Mouse (Mus musculus) hindbrain, embryonic 11.5 days (tissue): ENCODE data around the gene Gfod1. TPM values are rescaled to one million over a fixed set of nuclear protein-coding genes. Genes with fewer than 3 reads are reported as not detected.

Experiments used
- ATAC-seq: fragments of 200-750 bp; cut with Nextera tagmentation; 2 replicates; pipeline ENCODE4 v1.8.0; 2017; ENCODE audit warnings: mild to moderate bottlenecking, moderate TSS enrichment, moderate library complexity; ENCODE audit not compliant: low FRiP score
- DNase-seq: peaks from one replicate; pipeline ENCODE4 v3.0.0-alpha.2; 2015; ENCODE audit warnings: low spot score
- H3K27ac ChIP-seq: fragments of 300-500 bp; sonication (generic); 2 replicates; pipeline ENCODE4 v1.5.1; 2014; ENCODE audit warnings: mild to moderate bottlenecking, low read depth, low read length
- H3K27me3 ChIP-seq: fragments of 300-500 bp; sonication (generic); 2 replicates; pipeline ENCODE4 v1.6.1; 2014; ENCODE audit warnings: mild to moderate bottlenecking, low read length, moderate library complexity, mixed read lengths; ENCODE audit not compliant: control insufficient read depth, insufficient read depth
- H3K36me3 ChIP-seq: fragments of 300-500 bp; sonication (generic); 2 replicates; pipeline ENCODE4 v1.6.1; 2014; ENCODE audit warnings: mild to moderate bottlenecking, low read length, moderate library complexity, mixed read lengths; ENCODE audit not compliant: control insufficient read depth, insufficient read depth
- H3K4me1 ChIP-seq: fragments of 300-500 bp; sonication (generic); replicated peaks from 2 replicates; pipeline ENCODE4 v1.6.1; 2014; ENCODE audit warnings: low read length, mixed read lengths; ENCODE audit not compliant: control insufficient read depth, insufficient read depth
- H3K4me2 ChIP-seq: fragments of 300-500 bp; sonication (generic); replicated peaks from 2 replicates; pipeline ENCODE4 v1.6.1; 2014; ENCODE audit warnings: mild to moderate bottlenecking, low read depth, low read length
- H3K4me3 ChIP-seq: fragments of 300-500 bp; sonication (generic); 2 replicates; pipeline ENCODE4 v1.5.1; 2014; ENCODE audit warnings: low read depth, low read length
- H3K9ac ChIP-seq: fragments of 300-500 bp; sonication (generic); 2 replicates; pipeline ENCODE4 v1.6.1; 2014; ENCODE audit warnings: low read depth, low read length
- H3K9me3 ChIP-seq: fragments of 300-500 bp; sonication (generic); 2 replicates; pipeline ENCODE4 v1.6.1; 2016; ENCODE audit warnings: low read length; ENCODE audit not compliant: control insufficient read depth
- WGBS: fragments of 180-500 bp; shearing (Covaris S2); extraction: QIAGEN DNeasy Blood & Tissue Kit; methylation state at CpG from one replicate; pipeline ENCODE4 v1.1.7; 2014; 5-methylcytosine and 5-hydroxymethylcytosine counted together
- polyA plus RNA-seq: library from polyadenylated mRNA; unstranded; fragments of >200 nt; fragmentation: Nextera tagmentation; extraction: Ambion mirVana; gene quantifications from 2 replicates; pipeline ENCODE4 v1.2.1, GENCODE M21; 2014

The Gfod1 gene
- polyA plus RNA-seq, 1 experiment from 2014 or later: 0.77 TPM

DNA sequence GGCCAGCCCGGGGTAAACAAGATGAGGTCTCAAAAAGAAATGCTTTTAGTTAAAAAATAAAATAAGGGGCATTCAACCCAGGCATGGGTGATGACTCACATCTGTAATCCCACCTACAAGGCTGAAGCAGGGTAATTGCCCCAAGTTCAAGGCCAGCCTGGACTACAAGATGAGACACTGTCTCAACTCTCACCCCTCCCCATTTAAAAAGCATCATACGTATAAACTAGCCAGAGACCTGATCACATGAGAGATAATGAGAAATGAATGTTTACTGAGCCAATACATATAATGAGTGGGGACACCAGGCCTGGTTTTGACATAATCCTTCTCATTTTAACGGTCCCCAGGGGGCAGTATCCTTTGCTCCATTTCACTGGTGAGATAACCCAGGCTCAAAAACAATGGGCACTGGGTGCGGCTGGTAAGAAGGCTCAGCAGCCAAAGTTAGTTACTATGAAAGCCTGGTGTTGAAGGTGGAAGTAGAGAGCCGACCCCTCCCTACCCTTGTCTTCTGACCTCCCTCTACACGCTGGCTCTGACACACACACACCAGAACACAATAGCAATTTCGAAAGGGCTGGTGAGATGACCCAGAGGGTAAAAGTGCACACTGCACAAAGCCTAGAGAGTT, 8.9 kb downstream of the Gfod1 start:
- peaks cover 4% of the 10 kb centered on the region; the same call in 1 of the 2 replicates for H3K27me3 ChIP-seq
- no peaks in the 10 kb centered on the region for H3K9me3 ChIP-seq
- no peak overlapping the region for H3K4me3 ChIP-seq
- DNase-seq (no peak), ATAC-seq (no peak)
- no peak overlapping the region for H3K9ac ChIP-seq
- no peak overlapping the region for H3K4me2 ChIP-seq
- no peaks in the 10 kb centered on the region for H3K36me3 ChIP-seq
- H3K4me1 ChIP-seq: no peaks in the 10 kb centered on the region
- WGBS: 63% methylated on average over 7 of the region's 7 CpGs
- H3K27ac ChIP-seq: no peak overlapping the region

DNA sequence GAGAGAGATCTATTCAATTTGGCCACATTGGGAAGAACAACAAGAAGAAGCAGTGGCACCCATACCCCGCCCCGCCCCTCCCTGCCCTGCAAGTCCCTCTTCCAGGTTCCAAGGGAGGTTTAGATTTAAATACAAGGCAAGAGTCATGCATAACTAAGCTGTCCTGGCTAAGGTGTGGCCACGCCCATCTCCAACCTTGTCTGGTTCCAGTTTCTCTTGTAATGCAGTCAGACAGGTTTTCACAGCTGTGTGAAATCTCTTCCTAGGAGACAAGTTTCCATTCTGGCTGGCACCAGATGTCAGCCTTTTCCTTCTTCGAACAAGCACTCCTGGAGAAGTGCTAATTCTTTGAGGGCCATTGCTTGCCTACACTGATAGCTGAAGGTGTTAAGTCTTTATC, 11.1 kb downstream of the Gfod1 start:
- Histone ChIP-seq H3K27me3 (no peaks in the 10 kb centered on the region), H3K4me3 (no peak overlapping the region), H3K9ac (no peak overlapping the region), H3K27ac (no peak overlapping the region), H3K36me3 (no peaks in the 10 kb centered on the region), H3K9me3 (no peaks in the 10 kb centered on the region), H3K4me2 (no peak overlapping the region), H3K4me1 (no peaks in the 10 kb centered on the region)
- WGBS: 75% methylated on average over 4 of the region's 4 CpGs
- DNase-seq (no peak), ATAC-seq (no peak)

DNA sequence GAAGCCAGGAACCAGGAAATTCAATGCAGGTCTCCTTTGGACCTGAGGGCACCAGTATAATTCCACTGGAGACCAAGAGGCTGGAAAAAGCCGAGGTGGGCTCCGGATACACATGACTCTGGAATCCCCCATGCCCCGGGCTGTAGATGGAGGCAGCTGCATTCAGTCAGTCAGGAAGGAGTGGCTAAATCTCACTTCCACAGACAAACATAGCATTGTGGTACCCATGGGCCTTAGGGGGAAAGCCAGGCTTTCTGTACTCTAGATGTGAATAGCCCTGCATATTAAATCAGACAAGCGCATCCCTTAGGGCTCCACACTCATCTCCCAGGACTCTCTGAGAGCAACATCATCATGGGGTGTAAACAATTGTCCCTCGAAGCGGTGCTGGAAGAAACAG, 14.9 kb downstream of the Gfod1 start:
- DNase-seq (no peak), ATAC-seq (no peak)
- no peak overlapping the region for H3K4me3 ChIP-seq
- WGBS: 75% methylated on average over 6 of the region's 6 CpGs
- no peaks in the 10 kb centered on the region for H3K36me3 ChIP-seq
- H3K27me3 ChIP-seq: no peaks in the 10 kb centered on the region
- no peak overlapping the region for H3K4me2 ChIP-seq
- no peak overlapping the region for H3K9ac ChIP-seq
- H3K4me1 ChIP-seq: no peaks in the 10 kb centered on the region
- H3K27ac ChIP-seq: peak overlapping the region; percentile 36; the same call in 1 of the 2 replicates
- no peaks in the 10 kb centered on the region for H3K9me3 ChIP-seq

DNA sequence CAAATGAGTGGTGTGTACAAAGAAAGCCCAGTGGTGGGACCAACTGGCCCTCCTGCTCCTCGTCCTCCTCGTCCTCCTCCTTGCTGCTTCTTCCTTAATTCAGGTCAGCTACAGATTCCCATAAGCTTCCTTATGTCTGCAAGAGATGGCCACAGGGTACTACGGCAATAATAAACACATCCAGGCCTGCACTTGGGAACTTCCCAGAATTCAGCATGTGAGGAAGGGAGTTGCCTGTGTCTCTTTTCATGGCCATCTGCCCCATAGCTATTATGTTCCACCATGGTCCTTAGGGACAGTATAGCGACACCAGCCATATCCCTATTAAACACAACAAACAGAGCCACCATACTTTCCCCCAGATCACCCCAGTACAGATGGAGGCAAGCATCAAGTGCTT, 15.5 kb downstream of the Gfod1 start:
- Histone ChIP-seq H3K27me3 (no peaks in the 10 kb centered on the region), H3K9me3 (no peaks in the 10 kb centered on the region), H3K4me3 (no peak overlapping the region), H3K4me1 (no peaks in the 10 kb centered on the region), H3K27ac (no peak overlapping the region), H3K9ac (no peak overlapping the region), H3K36me3 (no peaks in the 10 kb centered on the region), H3K4me2 (no peak overlapping the region)
- WGBS: 69% methylated on average over 4 of the region's 4 CpGs
- DNase-seq (no peak), ATAC-seq (no peak)

DNA sequence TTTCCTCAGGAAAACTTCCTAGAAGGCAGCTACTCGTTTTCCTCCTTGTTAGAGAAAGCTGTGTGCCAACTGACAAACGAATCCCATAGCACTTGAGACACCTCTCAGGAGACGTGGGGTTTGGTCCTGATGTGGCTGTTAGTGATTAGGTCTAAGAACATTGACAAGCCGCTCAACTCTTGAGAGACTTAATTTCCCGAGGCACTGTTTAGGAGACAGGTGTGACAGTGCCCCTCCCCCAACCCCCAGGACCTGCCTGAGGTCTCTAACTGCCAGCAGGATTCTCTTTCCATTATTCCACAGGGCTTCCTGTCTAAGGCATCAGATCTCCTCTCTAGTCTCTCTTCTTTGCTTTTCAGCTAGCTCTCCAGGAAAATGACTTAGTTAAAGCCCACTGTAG, 15.9 kb downstream of the Gfod1 start:
- ATAC-seq (no peak), DNase-seq (no peak)
- Histone ChIP-seq H3K4me1 (no peaks in the 10 kb centered on the region), H3K27ac (no peak overlapping the region), H3K4me2 (no peak overlapping the region), H3K9ac (no peak overlapping the region), H3K9me3 (no peaks in the 10 kb centered on the region), H3K27me3 (no peaks in the 10 kb centered on the region), H3K4me3 (no peak overlapping the region), H3K36me3 (no peaks in the 10 kb centered on the region)
- 49% methylated on average over 5 of the region's 5 CpGs for WGBS

DNA sequence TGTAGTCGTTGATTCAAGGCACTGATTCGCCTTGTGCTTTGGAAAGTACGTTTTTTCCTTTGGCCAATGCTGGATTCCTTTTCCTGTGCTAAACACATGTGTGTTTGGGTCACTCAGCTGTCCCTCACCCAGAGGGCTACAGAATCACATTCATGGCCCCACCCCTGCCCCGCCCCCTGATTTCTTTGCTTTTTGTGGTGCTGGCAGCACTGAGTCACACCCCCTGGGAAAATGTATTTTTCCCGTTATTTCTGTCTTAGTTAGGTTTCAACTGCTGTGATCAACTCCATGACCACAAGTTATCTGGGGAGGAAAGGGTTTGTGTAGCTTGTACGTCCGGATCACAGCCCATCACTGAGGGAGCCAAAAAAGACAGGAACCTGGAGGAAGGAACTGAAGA, 17.1 kb downstream of the Gfod1 start:
- ATAC-seq (no peak), DNase-seq (no peak)
- no peak overlapping the region for H3K4me3 ChIP-seq
- H3K27ac ChIP-seq: no peak overlapping the region
- H3K9ac ChIP-seq: no peak overlapping the region
- H3K4me1 ChIP-seq: no peaks in the 10 kb centered on the region
- H3K27me3 ChIP-seq: no peaks in the 10 kb centered on the region
- whole genome bisulfite sequencing: 75% methylated on average over 7 of the region's 7 CpGs
- no peaks in the 10 kb centered on the region for H3K36me3 ChIP-seq
- no peak overlapping the region for H3K4me2 ChIP-seq
- H3K9me3 ChIP-seq: no peaks in the 10 kb centered on the region

DNA sequence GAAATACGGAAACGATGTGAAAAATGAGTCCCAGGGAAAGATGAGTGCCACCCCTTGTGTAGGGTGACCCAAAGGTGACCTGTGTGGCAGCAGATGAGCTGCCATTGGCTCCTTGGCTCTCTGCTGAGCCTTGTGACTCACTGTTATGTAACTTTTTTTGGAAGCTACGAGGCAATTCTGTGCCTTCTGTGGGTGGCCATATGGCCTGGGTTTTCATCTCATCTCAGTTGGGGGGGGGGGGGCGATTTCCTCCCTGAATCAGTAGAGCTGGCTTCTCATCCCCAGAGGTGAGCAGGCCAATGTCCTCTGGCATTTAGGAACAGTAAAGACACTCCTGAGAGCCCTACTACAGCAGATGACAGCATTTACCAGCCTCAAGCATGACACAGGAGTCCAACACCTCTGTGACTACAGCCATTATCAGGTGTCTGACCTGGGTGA, 19.2 kb downstream of the Gfod1 start:
- Histone ChIP-seq H3K4me2 (no peak overlapping the region), H3K27me3 (no peaks in the 10 kb centered on the region), H3K9me3 (no peaks in the 10 kb centered on the region), H3K4me1 (no peaks in the 10 kb centered on the region), H3K4me3 (no peak overlapping the region), H3K9ac (no peak overlapping the region), H3K36me3 (no peaks in the 10 kb centered on the region), H3K27ac (no peak overlapping the region)
- WGBS: 61% methylated on average over 4 of the region's 4 CpGs
- no peak for DNase-seq
- ATAC-seq: no peak

DNA sequence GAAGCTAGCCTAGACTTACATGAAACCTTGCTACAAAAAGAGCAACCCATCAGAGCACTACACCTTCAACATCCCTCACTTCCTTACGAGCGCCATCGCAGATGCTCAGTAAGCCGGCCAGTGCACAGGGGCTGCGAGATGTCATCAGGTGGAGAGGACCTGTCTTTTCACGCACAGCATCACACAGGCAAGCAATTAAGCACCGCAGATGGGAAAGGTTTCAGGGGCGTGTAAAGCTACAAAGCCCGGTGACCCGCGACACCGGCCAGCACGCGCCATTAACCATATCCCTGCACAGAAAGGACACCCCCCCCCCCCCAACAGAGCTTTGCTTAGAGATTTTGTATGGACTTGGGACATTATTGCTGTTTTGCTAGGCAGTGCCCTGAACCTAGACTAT, 30.1 kb downstream of the Gfod1 start:
- no peak for DNase-seq

DNA sequence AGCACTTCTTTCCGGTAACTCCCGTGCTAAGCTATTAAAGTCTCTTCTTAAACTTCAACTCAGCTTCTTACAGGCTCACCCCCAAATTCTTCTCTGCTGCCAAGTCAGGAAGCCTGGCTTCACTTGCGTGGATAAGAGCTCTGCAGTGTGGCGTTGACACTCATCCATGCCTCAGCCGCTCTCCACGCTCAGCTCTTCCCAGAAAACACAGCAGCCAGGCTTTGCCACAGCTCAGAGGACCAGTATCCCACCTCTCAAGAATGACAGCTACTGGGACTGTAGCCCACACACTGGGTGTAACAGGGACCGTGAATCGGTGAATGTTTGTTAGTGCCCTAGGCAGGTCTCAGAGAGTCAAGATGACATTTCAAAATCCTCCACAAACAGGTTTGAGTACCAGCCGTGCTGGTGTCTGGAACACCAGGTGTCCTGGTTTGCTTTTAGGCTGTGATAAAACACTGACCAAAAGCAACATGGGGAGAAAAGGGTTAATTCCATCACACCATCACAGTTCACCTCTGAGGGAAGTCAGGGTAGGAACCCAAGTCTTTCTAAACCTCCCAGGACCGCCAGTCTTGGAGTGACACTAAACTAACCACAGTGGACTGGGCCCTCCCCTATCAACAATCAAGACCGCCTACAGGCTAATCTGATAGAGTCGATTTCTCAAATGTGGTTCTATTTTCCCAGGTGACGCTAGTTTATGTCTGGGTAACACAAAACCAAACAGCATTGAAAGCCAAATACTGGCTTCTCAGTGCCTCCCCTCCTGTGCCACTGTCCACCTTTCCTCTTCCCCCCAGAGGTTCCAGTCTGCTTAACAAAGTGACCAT, 31.5 kb downstream of the Gfod1 start:
- DNase-seq: no peak
- H3K27me3 ChIP-seq: no peaks in the 10 kb centered on the region
- peaks cover 7% of the 10 kb centered on the region; the same call in 1 of the 2 replicates for H3K4me1 ChIP-seq
- H3K4me2 ChIP-seq: no peak overlapping the region
- no peak overlapping the region for H3K4me3 ChIP-seq
- ATAC-seq: no peak
- no peak overlapping the region for H3K27ac ChIP-seq
- H3K36me3 ChIP-seq: no peaks in the 10 kb centered on the region
- H3K9ac ChIP-seq: no peak overlapping the region
- H3K9me3 ChIP-seq: no peaks in the 10 kb centered on the region
- 85% methylated on average over 13 of the region's 13 CpGs for WGBS

More for the DNA sequence above, 30.1 kb downstream of the Gfod1 start:
- no peak overlapping the region for H3K27ac ChIP-seq
- no peak overlapping the region for H3K4me3 ChIP-seq
- H3K4me2 ChIP-seq: no peak overlapping the region
- no peak overlapping the region for H3K9ac ChIP-seq
- no peaks in the 10 kb centered on the region for H3K27me3 ChIP-seq
- no peak for ATAC-seq
- H3K9me3 ChIP-seq: no peaks in the 10 kb centered on the region
- 74% methylated on average over 14 of the region's 14 CpGs for WGBS
- H3K36me3 ChIP-seq: no peaks in the 10 kb centered on the region
- peaks cover 4% of the 10 kb centered on the region; the same call in 1 of the 2 replicates for H3K4me1 ChIP-seq
